Mouse (Mus musculus) small intestine, adult 2 months (tissue): ENCODE results near the gene Vamp5.

Experiments
- CTCF ChIP-seq: fragments of 200-500 bp; IDR thresholded peaks from 2 replicates; pipeline ENCODE4 v1.5.1; 2012; ENCODE audit warnings: low read depth, mild to moderate bottlenecking, control low read depth, inconsistent platforms, low read length, moderate library complexity, mixed read lengths; ENCODE audit not compliant: insufficient replicate concordance, insufficient read length; ENCODE audit errors: extremely low read depth
- POLR2A ChIP-seq: fragments of 200-500 bp; IDR thresholded peaks from 2 replicates; pipeline ENCODE4 v1.6.1; 2012; ENCODE audit warnings: low read depth, mild to moderate bottlenecking, control low read depth, inconsistent platforms, low read length, moderate library complexity

DNA sequence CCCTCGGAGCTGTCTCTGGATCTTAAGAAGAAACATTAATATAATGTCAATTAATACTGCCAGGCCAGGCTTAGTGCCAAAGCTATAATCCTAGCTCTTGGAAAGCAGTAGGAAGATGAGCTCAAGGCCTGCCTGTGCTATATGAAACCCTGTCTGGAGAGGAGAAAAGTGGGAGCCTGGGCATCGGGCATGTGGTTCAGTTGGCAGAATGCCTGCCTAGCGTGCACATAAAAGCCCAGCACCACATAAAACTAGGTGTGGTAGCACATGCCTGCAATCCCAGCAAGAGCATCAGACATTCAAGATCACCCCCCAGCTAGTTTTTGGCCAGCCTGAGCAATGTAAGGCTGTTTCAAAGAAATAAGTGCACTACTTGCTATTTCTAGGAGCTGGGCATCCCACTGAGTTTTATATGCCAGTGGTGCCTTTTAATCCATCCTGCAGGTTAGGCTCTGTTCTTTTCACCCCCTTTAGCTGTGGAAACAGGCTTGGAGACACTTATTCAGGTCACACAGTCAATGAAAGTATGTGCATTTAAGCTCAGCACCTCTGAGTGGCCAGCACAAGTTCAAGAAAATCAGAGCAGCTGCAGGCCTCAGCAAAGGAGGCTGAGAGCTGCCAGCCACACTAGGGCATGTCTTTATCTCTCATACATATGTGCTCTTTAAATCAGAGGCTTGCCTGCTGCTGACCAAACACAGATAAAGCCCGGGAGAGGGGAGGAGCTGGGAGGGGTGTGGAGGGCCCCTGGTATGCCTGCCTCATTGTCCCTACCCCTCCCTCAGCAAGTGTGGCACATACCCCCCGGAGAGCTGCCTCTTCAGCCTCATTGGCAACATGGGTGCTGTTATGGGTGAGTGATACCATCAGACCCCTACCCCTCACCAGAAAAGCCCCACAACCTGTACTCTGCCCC, 22.8 kb downstream of the Vamp5 start:
- TF ChIP-seq CTCF (no peak), POLR2A (no peak)
